Mouse (Mus musculus): Measurements from ENCODE around the gene Epb41l3. TPM values are rescaled to one million over a fixed set of nuclear protein-coding genes. Genes with fewer than 3 reads are reported as not detected.

The Epb41l3 gene
- polyA plus RNA-seq, 1 experiment from 2014 or later: 125 TPM

GRCm38 (mm10) chr17:69156522-69157100 is 81.1 kb downstream of the Epb41l3 start:
- peak overlapping the region; percentile 92 for H3K4me3 ChIP-seq (replicated peaks)
- H3K9ac ChIP-seq: peak overlapping the region; percentile 80
- peak overlapping the region; percentile 75 for H3K4me2 ChIP-seq (replicated peaks)
- peak overlapping the region; percentile 92 for H3K27ac ChIP-seq (replicated peaks)
- peaks cover 14% of the 10 kb centered on the region for H3K4me1 ChIP-seq
- H3K27me3 ChIP-seq: no peaks in the 10 kb centered on the region
- ATAC-seq (ENCODE audit: insufficient number of reproducible peaks, low FRiP score, low TSS enrichment, low read depth): peak; percentile 89
- WGBS: under 1% methylated on average over 57 of the region's 58 CpGs
- H3K36me3 ChIP-seq: no peaks in the 10 kb centered on the region
- H3K9me3 ChIP-seq (replicated peaks): no peaks in the 10 kb centered on the region

GRCm38 (mm10) chr17:69157101-69157808 is 81.8 kb downstream of the Epb41l3 start:
- Histone ChIP-seq H3K27me3 (no peaks in the 10 kb centered on the region), H3K4me1 (peaks cover 14% of the 10 kb centered on the region), H3K9ac (peak overlapping the region; percentile 80), H3K27ac (replicated peaks) (peak overlapping the region; percentile 92), H3K4me2 (replicated peaks) (peak overlapping the region; percentile 75), H3K9me3 (replicated peaks) (no peaks in the 10 kb centered on the region), H3K36me3 (no peaks in the 10 kb centered on the region), H3K4me3 (replicated peaks) (peak overlapping the region; percentile 92)
- under 1% methylated on average over 66 of the region's 66 CpGs for WGBS
- peak; percentile 59 for ATAC-seq (ENCODE audit: insufficient number of reproducible peaks, low FRiP score, low TSS enrichment, low read depth)

DNA sequence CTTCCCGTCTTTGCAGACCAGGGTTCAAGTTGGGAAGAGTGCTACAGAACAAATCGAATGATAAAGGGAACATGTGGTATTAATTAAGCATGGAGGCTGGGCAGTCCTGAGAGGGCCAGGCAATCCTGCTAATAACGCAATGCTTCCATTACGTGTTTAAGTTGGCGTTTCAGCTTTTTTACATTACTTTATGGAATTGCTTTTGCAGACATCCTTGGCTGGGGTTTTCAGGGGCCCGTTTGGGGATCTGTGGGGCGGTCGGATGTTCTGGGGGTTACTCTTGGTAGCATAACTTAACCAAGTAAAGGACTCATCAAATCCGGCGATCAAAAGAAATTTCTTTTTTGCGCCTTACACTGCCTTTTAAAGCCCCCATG is 82.3 kb downstream of the Epb41l3 start:
- H3K36me3 ChIP-seq: no peaks in the 10 kb centered on the region
- 0 out of 2 replicates have a peak, but pooled peaks have one; percentile 27 for ATAC-seq (ENCODE audit: insufficient number of reproducible peaks, low FRiP score, low TSS enrichment, low read depth)
- H3K4me1 ChIP-seq: peaks cover 14% of the 10 kb centered on the region
- peak overlapping the region; percentile 92 for H3K4me3 ChIP-seq (replicated peaks)
- peak overlapping the region; percentile 75 for H3K4me2 ChIP-seq (replicated peaks)
- 5% methylated on average over 11 of the region's 11 CpGs for WGBS
- no peaks in the 10 kb centered on the region for H3K9me3 ChIP-seq (replicated peaks)
- H3K9ac ChIP-seq: peak overlapping the region; percentile 9
- H3K27me3 ChIP-seq: no peaks in the 10 kb centered on the region
- peak overlapping the region; percentile 92 for H3K27ac ChIP-seq (replicated peaks)

GRCm38 (mm10) chr17:69158690-69159089 is 83.2 kb downstream of the Epb41l3 start:
- H3K36me3 ChIP-seq: no peaks in the 10 kb centered on the region
- 16% methylated on average over 5 of the region's 5 CpGs for WGBS
- H3K4me3 ChIP-seq (replicated peaks): peak overlapping the region; percentile 92
- ATAC-seq (ENCODE audit: insufficient number of reproducible peaks, low FRiP score, low TSS enrichment, low read depth): no peak
- peak overlapping the region; percentile 75 for H3K4me2 ChIP-seq (replicated peaks)
- H3K4me1 ChIP-seq: peaks cover 14% of the 10 kb centered on the region
- H3K9ac ChIP-seq: no peak overlapping the region
- no peaks in the 10 kb centered on the region for H3K9me3 ChIP-seq (replicated peaks)
- no peaks in the 10 kb centered on the region for H3K27me3 ChIP-seq
- H3K27ac ChIP-seq (replicated peaks): peak overlapping the region; percentile 92

- no peaks in the 10 kb centered on the region for H3K27me3 ChIP-seq
- H3K9me3 ChIP-seq (replicated peaks): no peaks in the 10 kb centered on the region
- H3K36me3 ChIP-seq: no peaks in the 10 kb centered on the region
- no peak overlapping the region for H3K27ac ChIP-seq (replicated peaks)
- H3K9ac ChIP-seq: no peak overlapping the region
- H3K4me3 ChIP-seq (replicated peaks): no peak overlapping the region
- no peak overlapping the region for H3K4me2 ChIP-seq (replicated peaks)
- peaks cover 14% of the 10 kb centered on the region for H3K4me1 ChIP-seq
- ATAC-seq (ENCODE audit: insufficient number of reproducible peaks, low FRiP score, low TSS enrichment, low read depth): no peak
Measured at GRCm38 (mm10) chr17:69162731-69163130, 87.2 kb downstream of the Epb41l3 start.

DNA sequence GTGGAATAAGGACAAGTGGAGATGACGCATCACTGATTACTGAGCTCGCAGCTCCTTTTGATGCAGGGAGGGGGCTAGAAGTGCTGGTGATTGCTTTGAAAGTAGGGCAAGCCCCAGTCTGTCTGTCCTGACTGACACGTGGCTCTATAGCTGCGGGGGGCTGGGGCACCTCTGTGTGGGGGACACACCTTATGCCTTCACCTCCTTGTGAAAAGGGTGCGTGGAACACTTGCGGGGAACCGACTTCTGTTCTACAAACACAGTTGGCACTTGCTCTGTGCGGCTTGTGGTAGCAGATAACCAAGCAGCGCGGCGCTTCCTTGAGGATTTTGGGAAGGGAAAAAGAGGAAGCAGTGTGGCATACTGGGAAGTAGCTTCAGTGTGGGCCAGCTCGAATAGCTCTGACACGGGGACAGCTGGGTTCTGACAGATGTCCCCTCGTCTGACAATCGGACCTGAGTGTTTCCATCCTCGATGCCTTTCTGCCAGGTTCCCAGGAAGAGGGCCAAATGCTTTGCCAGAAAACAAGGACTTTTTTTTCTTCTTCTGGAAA is 101.5 kb downstream of the Epb41l3 start:
- ATAC-seq (ENCODE audit: insufficient number of reproducible peaks, low FRiP score, low TSS enrichment, low read depth): no peak
- Histone ChIP-seq H3K4me3 (replicated peaks) (no peak overlapping the region), H3K27ac (replicated peaks) (peak overlapping the region; percentile 73; the same call in 1 of the 2 replicates), H3K9me3 (replicated peaks) (no peaks in the 10 kb centered on the region), H3K4me1 (peaks cover 37% of the 10 kb centered on the region), H3K9ac (no peak overlapping the region), H3K36me3 (no peaks in the 10 kb centered on the region), H3K4me2 (replicated peaks) (no peak overlapping the region), H3K27me3 (no peaks in the 10 kb centered on the region)
- 56% methylated on average over 16 of the region's 16 CpGs for WGBS

- no peak overlapping the region for H3K4me3 ChIP-seq (replicated peaks)
- H3K4me2 ChIP-seq (replicated peaks): no peak overlapping the region
- WGBS: 38% methylated on average over 5 of the region's 5 CpGs
- peaks cover 43% of the 10 kb centered on the region for H3K4me1 ChIP-seq
- H3K36me3 ChIP-seq: no peaks in the 10 kb centered on the region
- ATAC-seq (ENCODE audit: insufficient number of reproducible peaks, low FRiP score, low TSS enrichment, low read depth): no peak
- no peaks in the 10 kb centered on the region for H3K9me3 ChIP-seq (replicated peaks)
- H3K27me3 ChIP-seq: no peaks in the 10 kb centered on the region
- peak overlapping the region; percentile 68; the same call in 1 of the 2 replicates for H3K27ac ChIP-seq (replicated peaks)
- H3K9ac ChIP-seq: no peak overlapping the region
Measured at GRCm38 (mm10) chr17:69177954-69178353, 102.5 kb downstream of the Epb41l3 start.

GRCm38 (mm10) chr17:69180905-69181559 is 105.5 kb downstream of the Epb41l3 start:
- Histone ChIP-seq H3K4me1 (peaks cover 43% of the 10 kb centered on the region), H3K9ac (no peak overlapping the region), H3K9me3 (replicated peaks) (no peaks in the 10 kb centered on the region), H3K4me2 (replicated peaks) (no peak overlapping the region), H3K27ac (replicated peaks) (peak overlapping the region; percentile 59; the same call in 1 of the 2 replicates), H3K27me3 (no peaks in the 10 kb centered on the region), H3K4me3 (replicated peaks) (no peak overlapping the region), H3K36me3 (no peaks in the 10 kb centered on the region)
- peak; percentile 76; the same call in 1 of the 2 replicates for ATAC-seq (ENCODE audit: insufficient number of reproducible peaks, low FRiP score, low TSS enrichment, low read depth)
- 18% methylated on average over 12 of the region's 12 CpGs for WGBS

GRCm38 (mm10) chr17:69181560-69182316 is 106.3 kb downstream of the Epb41l3 start:
- Histone ChIP-seq H3K4me2 (replicated peaks) (no peak overlapping the region), H3K9ac (no peak overlapping the region)

GRCm38 (mm10) chr17:69187794-69188193 is 112.3 kb downstream of the Epb41l3 start:
- no peak overlapping the region for H3K27ac ChIP-seq (replicated peaks)
- no peak for ATAC-seq (ENCODE audit: insufficient number of reproducible peaks, low FRiP score, low TSS enrichment, low read depth)
- no peak overlapping the region for H3K9ac ChIP-seq
- H3K27me3 ChIP-seq: no peaks in the 10 kb centered on the region
- peaks cover 14% of the 10 kb centered on the region; the same call in 1 of the 2 replicates for H3K4me1 ChIP-seq
- H3K4me2 ChIP-seq (replicated peaks): no peak overlapping the region
- WGBS: 50% methylated on average over 3 of the region's 3 CpGs
- no peaks in the 10 kb centered on the region for H3K36me3 ChIP-seq
- H3K9me3 ChIP-seq (replicated peaks): no peaks in the 10 kb centered on the region
- no peak overlapping the region for H3K4me3 ChIP-seq (replicated peaks)

More at GRCm38 (mm10) chr17:69181560-69182316, 106.3 kb downstream of the Epb41l3 start:
- ATAC-seq (ENCODE audit: insufficient number of reproducible peaks, low FRiP score, low TSS enrichment, low read depth): 0 out of 2 replicates have a peak, but pooled peaks have one; percentile 34
- peaks cover 39% of the 10 kb centered on the region for H3K4me1 ChIP-seq
- no peaks in the 10 kb centered on the region for H3K27me3 ChIP-seq
- H3K36me3 ChIP-seq: no peaks in the 10 kb centered on the region
- no peak overlapping the region for H3K4me3 ChIP-seq (replicated peaks)
- no peaks in the 10 kb centered on the region for H3K9me3 ChIP-seq (replicated peaks)
- H3K27ac ChIP-seq (replicated peaks): peak overlapping the region; percentile 59; the same call in 1 of the 2 replicates
- WGBS: 41% methylated on average over 7 of the region's 7 CpGs
